Mouse (Mus musculus): Measurements from ENCODE around the gene Plod3. TPM values are rescaled to one million over a fixed set of nuclear protein-coding genes. Genes with fewer than 3 reads are reported as not detected.

The Plod3 gene
- total and polyA plus RNA-seq, 3 experiments, result 56.0 to 62.8 TPM; not detected in 1

DNA sequence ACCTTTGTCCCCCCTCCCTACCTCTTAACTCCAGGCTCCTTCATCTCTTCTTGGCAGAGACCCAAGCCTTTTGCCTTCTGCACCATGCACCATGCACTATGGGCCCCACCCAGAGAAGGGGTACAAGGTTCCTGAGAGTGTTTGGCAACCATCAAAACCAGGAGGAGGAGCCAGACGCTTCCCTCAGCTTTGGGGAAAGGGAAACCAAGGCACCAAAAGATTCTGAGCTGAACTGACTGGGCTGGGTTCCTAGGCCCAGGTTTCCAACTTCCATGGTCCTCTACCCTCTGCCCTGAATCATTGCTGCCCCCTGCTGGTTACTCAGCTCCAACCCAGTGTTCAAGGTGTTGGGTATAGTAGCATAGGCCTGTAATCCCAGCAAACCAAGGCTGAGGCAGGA, 16.1 kb upstream of the Plod3 start:
- H3K9ac ChIP-seq (ENCODE audit: control insufficient read depth, low read depth, low read length, poor library complexity, severe bottlenecking), result no peak overlapping the region
- peak; percentile 75 for DNase-seq (ENCODE audit: low read depth, low spot score)
- TF ChIP-seq RAD21 (IDR thresholded peaks at IDR 0.05; ENCODE audit: low read depth, low read length), result peak; percentile 62
- no peak for TF ChIP-seq CHD2 (IDR thresholded peaks at IDR 0.05; ENCODE audit: low read length)
- peak; percentile 71 to 73 (median 71) for TF ChIP-seq CTCF (IDR thresholded peaks at IDR 0.05 in 2 of 3, conservative IDR thresholded peaks at IDR 0.05 in 1 of 3; ENCODE audit: control insufficient read depth in 1 of 3, insufficient read depth in 1 of 3, low read depth in 2 of 3, low read length in 3 of 3, poor library complexity in 1 of 3, severe bottlenecking in 1 of 3)
- TF ChIP-seq E2F4 (IDR thresholded peaks at IDR 0.05; ENCODE audit: borderline replicate concordance, low read depth, low read length), result no peak
- TF ChIP-seq ZC3H11A (IDR thresholded peaks at IDR 0.05; ENCODE audit: low read depth, low read length), result peak; percentile 48; the same call in 1 of the 2 replicates
- TF ChIP-seq MAZ (IDR thresholded peaks at IDR 0.05; ENCODE audit: low read depth, low read length), result no peak
- no peak for TF ChIP-seq POLR2AphosphoS5 (IDR thresholded peaks at IDR 0.05; ENCODE audit: borderline replicate concordance, low read depth, low read length)
- no peak for TF ChIP-seq POLR2AphosphoS2 (IDR thresholded peaks at IDR 0.05; ENCODE audit: low read length)
- no peak for TF ChIP-seq POLR2A (IDR thresholded peaks at IDR 0.05; ENCODE audit: control insufficient read depth in 1 of 2, insufficient read depth in 1 of 2, low read depth in 1 of 2, low read length in 2 of 2, poor library complexity in 1 of 2)
- TF ChIP-seq USF1 (IDR thresholded peaks at IDR 0.05; ENCODE audit: low read depth, low read length), result no peak
- TF ChIP-seq SMC3 (IDR thresholded peaks at IDR 0.05; ENCODE audit: low read depth, low read length), result peak; percentile 69
- no peak overlapping the region for H3K4me3 ChIP-seq (ENCODE audit: control insufficient read depth in 1 of 2, insufficient read depth in 1 of 2, low read depth in 2 of 2, low read length in 2 of 2)
- no peak overlapping the region for H3K27ac ChIP-seq (ENCODE audit: control insufficient read depth, low read depth, low read length)
- no peaks in the 10 kb centered on the region for H3K79me2 ChIP-seq (ENCODE audit: control insufficient read depth, insufficient read depth, low read length, poor library complexity)
- no peaks in the 10 kb centered on the region for H3K9me3 ChIP-seq (replicated peaks; ENCODE audit: insufficient read depth, low read length)
- H3K4me1 ChIP-seq (ENCODE audit: control insufficient read depth in 1 of 2, insufficient read depth in 2 of 2, low read length in 2 of 2), result peaks cover 3 to 6% of the 10 kb centered on the region in 2 experiments; a peak in 3 of 4 replicates
- peaks cover 0 to 11% of the 10 kb centered on the region in 2 experiments; a peak in 2 of 4 replicates for H3K36me3 ChIP-seq (ENCODE audit: control insufficient read depth in 1 of 2, insufficient read depth in 2 of 2, low read length in 2 of 2)
- H3K27me3 ChIP-seq (ENCODE audit: control insufficient read depth in 1 of 2, insufficient read depth in 2 of 2, low read length in 2 of 2), result no peaks in the 10 kb centered on the region

DNA sequence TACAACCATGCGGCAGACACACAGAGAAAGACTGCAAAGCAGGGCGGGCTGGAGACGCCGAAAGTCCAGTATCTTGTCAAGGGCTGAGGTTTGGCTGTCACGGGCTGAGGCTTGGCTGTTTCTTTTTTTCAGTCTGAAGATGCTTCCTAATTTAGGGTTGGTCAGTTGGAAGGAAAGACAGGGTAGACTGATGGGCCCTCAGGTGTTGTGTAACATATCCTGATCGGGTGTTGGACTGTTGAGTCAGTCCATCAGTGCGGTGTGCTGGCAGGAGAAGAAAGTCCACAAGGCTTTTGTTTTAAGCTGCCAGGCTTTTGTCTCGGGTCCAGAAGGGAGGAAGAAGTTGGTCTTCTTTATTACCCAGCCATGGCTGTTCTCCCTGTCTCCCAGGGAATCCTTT, 13.1 kb upstream of the Plod3 start:
- Histone ChIP-seq H3K9me3 (replicated peaks; ENCODE audit: insufficient read depth, low read length) (no peaks in the 10 kb centered on the region), H3K27ac (ENCODE audit: control insufficient read depth, low read depth, low read length) (no peak overlapping the region), H3K27me3 (ENCODE audit: control insufficient read depth in 1 of 2, insufficient read depth in 2 of 2, low read length in 2 of 2) (no peaks in the 10 kb centered on the region), H3K36me3 (ENCODE audit: control insufficient read depth in 1 of 2, insufficient read depth in 2 of 2, low read length in 2 of 2) (no peaks in the 10 kb centered on the region), H3K79me2 (ENCODE audit: control insufficient read depth, insufficient read depth, low read length, poor library complexity) (no peaks in the 10 kb centered on the region), H3K4me3 (ENCODE audit: control insufficient read depth in 1 of 2, insufficient read depth in 1 of 2, low read depth in 2 of 2, low read length in 2 of 2) (no peak overlapping the region), H3K9ac (ENCODE audit: control insufficient read depth, low read depth, low read length, poor library complexity, severe bottlenecking) (no peak overlapping the region), H3K4me1 (ENCODE audit: control insufficient read depth in 1 of 2, insufficient read depth in 2 of 2, low read length in 2 of 2) (no peaks in the 10 kb centered on the region)
- no peak for DNase-seq (ENCODE audit: low read depth, low spot score)
- TF ChIP-seq MEF2A (IDR thresholded peaks at IDR 0.05; ENCODE audit: extremely low read depth, insufficient replicate concordance, low read depth, low read length, poor library complexity, severe bottlenecking) (no peak), GABPA (IDR thresholded peaks at IDR 0.05; ENCODE audit: low read depth, low read length) (no peak), TBP (IDR thresholded peaks at IDR 0.05; ENCODE audit: low read depth, low read length) (no peak), SIN3A (IDR thresholded peaks at IDR 0.05; ENCODE audit: low read length) (no peak), ZKSCAN1 (IDR thresholded peaks at IDR 0.05; ENCODE audit: low read depth, low read length) (no peak), CTCF (IDR thresholded peaks at IDR 0.05 in 2 of 3, conservative IDR thresholded peaks at IDR 0.05 in 1 of 3; ENCODE audit: control insufficient read depth in 1 of 3, insufficient read depth in 1 of 3, low read depth in 2 of 3, low read length in 3 of 3, poor library complexity in 1 of 3, severe bottlenecking in 1 of 3) (no peak), MAZ (IDR thresholded peaks at IDR 0.05; ENCODE audit: low read depth, low read length) (no peak), ZMIZ1 (IDR thresholded peaks at IDR 0.05; ENCODE audit: low read depth, low read length) (no peak), KAT2A (conservative IDR thresholded peaks at IDR 0.05; ENCODE audit: low read depth, low read length) (no peak), MAX (IDR thresholded peaks at IDR 0.05; ENCODE audit: low read length) (no peak)
